Mouse (Mus musculus): ENCODE measurements around the gene Olfr519.

The Olfr519 gene

GRCm38 (mm10) chr7:108894320-108894719 is at the start of gene Olfr519:
Gene Olfr519, minus strand, starts transcription at chr7:108894420.
- DNase-seq = no peak

GRCm38 (mm10) chr7:108944002-108944401 is 49.8 kb upstream of the Olfr519 start:
- DNase-seq = peak; percentile 46 to 57

- DNase-seq = no peak
Measured at GRCm38 (mm10) chr7:108941466-108941865, 47.2 kb upstream of the Olfr519 start.

GRCm38 (mm10) chr7:108936591-108936990 is 42.4 kb upstream of the Olfr519 start:
- no peak for DNase-seq

GRCm38 (mm10) chr7:108935411-108935810 is 41.2 kb upstream of the Olfr519 start:
- DNase-seq = no peak

GRCm38 (mm10) chr7:108934836-108935235 is 40.6 kb upstream of the Olfr519 start:
- DNase-seq = peak; percentile 13 to 25

- DNase-seq = peak; percentile 94 to 96
Measured at GRCm38 (mm10) chr7:108933794-108934731, 39.8 kb upstream of the Olfr519 start, which contains the start of gene Eif3f. Gene Eif3f, plus strand, starts transcription at chr7:108934417.

- no peak for DNase-seq
Measured at GRCm38 (mm10) chr7:108929726-108930393, 35.6 kb upstream of the Olfr519 start, which contains the start of gene Nlrp10. Gene Nlrp10, minus strand, starts transcription at chr7:108930178.

- DNase-seq = no peak
Measured at GRCm38 (mm10) chr7:108928280-108929188, 34.3 kb upstream of the Olfr519 start.

- DNase-seq = no peak
Measured at GRCm38 (mm10) chr7:108927043-108927442, 32.8 kb upstream of the Olfr519 start.

- DNase-seq = no peak
Measured at GRCm38 (mm10) chr7:108903969-108904368, 9.7 kb upstream of the Olfr519 start.

- no peak for DNase-seq
Measured at GRCm38 (mm10) chr7:108884906-108885305, 9.3 kb downstream of the Olfr519 start, which contains the start of gene Olfr518. Gene Olfr518, minus strand, starts transcription at chr7:108885006.

- DNase-seq = no peak
Measured at GRCm38 (mm10) chr7:108872279-108872678, 21.9 kb downstream of the Olfr519 start, which contains the start of gene Olfr517. Gene Olfr517, minus strand, starts transcription at chr7:108872379.

GRCm38 (mm10) chr7:108850429-108850828 is 43.8 kb downstream of the Olfr519 start, which contains the start of gene Olfr516:
Gene Olfr516, minus strand, starts transcription at chr7:108850529.
- no peak for DNase-seq
